Mouse (Mus musculus) spleen, postnatal 36 days (tissue): Measurements from ENCODE around the gene Vstm2a.

ENCODE experiments used
- DNase-seq, 2 experiments: peaks; one replicate each; pipeline ENCODE4 v3.0.0; 2022; ENCODE audit warnings: low spot score in 2 of 2, mixed read lengths in 1 of 2

Vstm2a gene

GRCm38 (mm10) chr11:16439548-16440251, 182.2 kb downstream of the Vstm2a start:
- DNase-seq: no peak
